Mouse (Mus musculus) heart, embryonic 14.5 days (tissue): ENCODE measurements around the gene Aldh3a2. TPM values are rescaled to one million over a fixed set of nuclear protein-coding genes. Genes with fewer than 3 reads are reported as not detected.
A peak's percentile ranks its signal among the peaks of the same experiment; 100 is the strongest.
"Not testable (repeated sequence)": the region's sequence is repeated elsewhere in the genome, so short reads cannot be mapped to it uniquely, and the experiment has no call there.

Source experiments
- ATAC-seq: fragments of 200-750 bp; cut with Nextera tagmentation; 2 replicates; pipeline ENCODE4 v1.8.0; 2017; ENCODE audit warnings: low read depth, moderate TSS enrichment; ENCODE audit not compliant: insufficient number of reproducible peaks, insufficient read depth, low FRiP score
- H3K27ac ChIP-seq, 2 experiments: fragments of 200-500 bp in 1 of 2; fragments of 300-500 bp in 1 of 2; sonication (generic) in 1 of 2; replicated peaks in 1 of 2; 2 replicates each; pipeline ENCODE4 v1.5.1; 2012 to 2014; ENCODE audit warnings: low read depth in 2 of 2, low read length in 2 of 2, control low read depth in 1 of 2, mild to moderate bottlenecking in 1 of 2, mixed read lengths in 1 of 2; ENCODE audit not compliant: control insufficient read depth in 1 of 2, insufficient read depth in 1 of 2
- H3K27me3 ChIP-seq: fragments of 300-500 bp; sonication (generic); 2 replicates; pipeline ENCODE4 v1.6.1; 2014; ENCODE audit warnings: mild to moderate bottlenecking, low read length, control low read depth; ENCODE audit not compliant: control insufficient read depth, insufficient read depth
- H3K36me3 ChIP-seq: fragments of 300-500 bp; sonication (generic); 2 replicates; pipeline ENCODE4 v1.6.1; 2014; ENCODE audit warnings: mild to moderate bottlenecking, control low read depth, low read length, mixed read lengths; ENCODE audit not compliant: control insufficient read depth, insufficient read depth
- H3K4me1 ChIP-seq, 2 experiments: fragments of 200-500 bp in 1 of 2; fragments of 300-500 bp in 1 of 2; sonication (generic) in 1 of 2; 2 replicates each; pipeline ENCODE4 v1.6.1; 2012 to 2014; ENCODE audit warnings: low read length in 2 of 2, control low read depth in 1 of 2, mixed read lengths in 1 of 2; ENCODE audit not compliant: control insufficient read depth in 2 of 2, insufficient read depth in 2 of 2
- H3K4me2 ChIP-seq: fragments of 300-500 bp; sonication (generic); 2 replicates; pipeline ENCODE4 v1.6.1; 2014; ENCODE audit warnings: mild to moderate bottlenecking, low read length
- H3K4me3 ChIP-seq, 2 experiments: fragments of 200-500 bp in 1 of 2; fragments of 300-500 bp in 1 of 2; sonication (generic) in 1 of 2; 2 replicates each; pipeline ENCODE4 v1.5.1; 2012 to 2014; ENCODE audit warnings: low read length in 2 of 2, mild to moderate bottlenecking in 2 of 2, control low read depth in 1 of 2, low read depth in 1 of 2, moderate library complexity in 1 of 2; ENCODE audit not compliant: control insufficient read depth in 1 of 2, insufficient read depth in 1 of 2
- H3K9ac ChIP-seq: fragments of 300-500 bp; sonication (generic); 2 replicates; pipeline ENCODE4 v1.6.1; 2014; ENCODE audit warnings: mild to moderate bottlenecking, low read length
- H3K9me3 ChIP-seq: fragments of 300-500 bp; sonication (generic); 2 replicates; pipeline ENCODE4 v1.6.1; 2016; ENCODE audit warnings: low read length, control low read depth; ENCODE audit not compliant: control insufficient read depth
- WGBS: fragments of 180-500 bp; shearing (Covaris S2); extraction: QIAGEN DNeasy Blood & Tissue Kit; methylation state at CpG from one replicate; pipeline ENCODE4 v1.1.7; 2014; 5-methylcytosine and 5-hydroxymethylcytosine counted together
- polyA plus RNA-seq: library from polyadenylated mRNA; unstranded; fragments of >200 nt; fragmentation: Nextera tagmentation; extraction: Ambion mirVana; gene quantifications from 2 replicates; pipeline ENCODE4 v1.2.1, GENCODE M21; 2014

Gene Aldh3a2
- 35.7 and 43.8 TPM in 2 replicates for polyA plus RNA-seq

DNA sequence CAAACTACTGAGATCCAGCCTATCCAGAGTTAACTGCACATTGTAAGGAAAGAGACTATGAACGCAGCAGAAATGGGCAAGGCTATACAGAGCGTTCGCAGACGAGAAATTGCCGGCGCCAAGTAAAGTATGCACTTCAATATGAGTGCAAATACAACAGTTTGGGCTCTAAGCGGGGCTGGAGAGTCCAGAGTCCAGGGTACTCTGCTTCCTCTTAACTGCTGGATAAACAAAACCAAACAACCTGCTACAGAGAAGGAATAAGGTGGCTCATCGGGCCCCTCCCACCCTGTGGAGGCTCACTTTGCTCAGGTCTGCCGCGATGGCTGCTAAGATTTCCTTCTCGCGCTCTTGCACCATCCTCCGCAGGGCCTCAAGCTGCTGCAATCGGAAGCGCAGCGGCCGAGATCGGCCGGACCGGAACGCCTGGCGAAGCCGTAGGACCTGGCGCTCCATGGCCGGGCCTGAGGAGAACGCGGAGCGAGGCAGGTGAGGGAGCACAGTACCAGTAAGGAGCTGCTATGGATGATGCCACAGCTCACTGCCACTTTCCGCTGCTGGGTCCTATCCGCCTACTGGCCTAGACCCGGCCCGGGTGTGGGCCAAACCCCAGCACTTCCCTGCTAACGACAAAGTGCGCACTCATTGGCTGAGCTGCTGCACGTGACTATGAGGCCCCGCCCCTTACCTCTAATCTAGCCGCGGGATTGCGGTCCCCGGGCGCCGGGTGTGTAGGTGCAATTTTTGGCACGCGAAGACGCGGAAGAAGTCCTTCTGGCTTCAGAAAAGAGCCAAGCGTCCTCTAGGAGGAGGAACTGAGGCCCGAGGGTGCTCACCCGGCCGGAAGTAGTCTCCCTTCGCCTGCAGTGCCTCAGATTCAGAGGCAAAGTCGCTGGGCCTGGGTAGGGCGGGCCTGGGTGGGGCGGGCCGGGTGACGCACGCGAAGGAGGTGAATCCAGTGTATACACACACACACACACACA is at the start of gene Aldh3a2:
Aldh3a2 (minus strand) TSS at position 914 of the 983 bp plus-strand sequence.
- whole genome bisulfite sequencing = 1% methylated on average over 58 of the region's 58 CpGs
- H3K9me3 ChIP-seq = no peaks in the 10 kb centered on the region
- no peaks in the 10 kb centered on the region for H3K27me3 ChIP-seq
- H3K4me1 ChIP-seq = 0 out of 4 replicates have a peak, but pooled peaks cover 0 to 9% of the 10 kb centered on the region in 2 experiments
- ATAC-seq = peak; percentile 99
- H3K9ac ChIP-seq = peak within 1 kb of the TSS; percentile 91
- peak within 1 kb of the TSS; percentile 68 for H3K4me2 ChIP-seq
- peak within 1 kb of the TSS; percentile 82 to 92 for H3K27ac ChIP-seq
- H3K36me3 ChIP-seq = peaks cover 33% of the 10 kb centered on the region
- H3K4me3 ChIP-seq = peak within 1 kb of the TSS; percentile 67 to 90

DNA sequence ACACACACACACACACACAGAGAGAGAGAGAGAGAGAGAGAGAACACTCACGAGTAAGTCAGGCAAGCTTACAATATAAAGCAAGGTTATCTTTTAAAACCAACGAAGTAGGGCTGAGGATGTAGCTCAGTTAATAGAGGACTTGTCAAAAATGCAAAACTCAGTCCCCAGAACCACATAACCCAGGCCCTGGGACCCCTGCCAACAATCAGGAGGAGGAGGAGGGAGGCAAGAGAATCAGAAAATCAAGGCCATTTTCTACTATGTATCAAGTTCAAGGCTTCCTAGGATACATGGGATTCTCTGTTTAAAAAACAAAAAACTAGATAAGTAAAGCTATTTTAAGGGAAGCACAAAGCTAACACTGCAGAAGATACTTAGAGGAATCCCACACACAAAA is 49.6 kb upstream of the Aldh3a2 start:
- 18% methylated on average over 2 of the region's 2 CpGs for WGBS
- no peak overlapping the region for H3K27ac ChIP-seq
- H3K4me1 ChIP-seq = peaks cover 23 to 34% of the 10 kb centered on the region in 2 experiments
- H3K4me2 ChIP-seq = no peak overlapping the region
- no peaks in the 10 kb centered on the region for H3K9me3 ChIP-seq
- no peak overlapping the region for H3K4me3 ChIP-seq
- no peak for ATAC-seq
- no peaks in the 10 kb centered on the region for H3K36me3 ChIP-seq
- H3K9ac ChIP-seq = no peak overlapping the region
- no peaks in the 10 kb centered on the region for H3K27me3 ChIP-seq

DNA sequence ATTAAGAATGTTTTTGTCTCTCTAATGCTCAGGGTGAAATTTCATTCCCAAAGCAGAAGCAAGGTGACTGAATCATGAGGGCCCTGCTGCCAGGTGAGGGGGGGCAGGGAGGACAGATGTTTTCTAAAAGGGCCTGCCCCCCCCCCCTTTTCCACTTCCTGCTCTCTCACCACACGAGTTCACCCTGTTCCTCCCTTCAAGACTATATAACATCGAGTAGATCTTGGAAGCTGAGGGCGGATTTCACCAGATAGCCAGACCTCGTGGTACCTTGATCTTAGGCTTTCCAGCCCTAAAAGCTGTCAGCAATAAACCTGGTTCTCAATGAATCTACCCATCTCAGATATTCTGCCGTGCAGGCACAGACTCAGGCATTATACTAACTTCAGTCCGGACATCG is 43.1 kb upstream of the Aldh3a2 start:
- no peak for ATAC-seq

DNA sequence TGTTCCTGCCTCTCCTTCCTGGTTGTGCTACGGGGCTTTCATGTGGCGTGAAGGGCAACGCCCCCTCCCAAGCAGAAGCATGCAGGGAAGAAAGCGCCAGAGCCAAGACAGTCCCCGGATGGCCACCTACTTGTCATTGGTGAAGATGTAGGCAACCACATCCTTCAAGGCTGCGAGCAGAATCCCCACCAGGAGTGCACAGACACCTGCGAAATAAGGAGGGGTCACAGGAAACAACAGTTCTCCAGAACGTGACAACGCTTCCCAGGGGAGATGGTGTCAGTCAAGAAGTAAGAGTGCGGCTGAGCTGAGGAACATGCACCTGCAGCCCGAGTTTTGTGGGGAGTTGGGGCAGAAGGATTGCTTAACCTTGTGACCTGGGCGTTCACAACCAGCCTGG is 42.6 kb upstream of the Aldh3a2 start:
- no peak for ATAC-seq
- Histone ChIP-seq H3K4me1 (peaks cover 7 to 9% of the 10 kb centered on the region in 2 experiments; a peak in 2 of 4 replicates), H3K27ac (no peak overlapping the region)

More for the DNA sequence above, 43.1 kb upstream of the Aldh3a2 start:
- Histone ChIP-seq H3K4me1 (peaks cover 7 to 9% of the 10 kb centered on the region in 2 experiments; a peak in 2 of 4 replicates), H3K27me3 (no peaks in the 10 kb centered on the region), H3K4me3 (no peak overlapping the region), H3K27ac (no peak overlapping the region), H3K9ac (no peak overlapping the region), H3K9me3 (peaks cover 5% of the 10 kb centered on the region; the same call in 1 of the 2 replicates), H3K36me3 (no peaks in the 10 kb centered on the region), H3K4me2 (no peak overlapping the region)
- WGBS = 70% methylated on average over 7 of the region's 7 CpGs

GRCm38 (mm10) chr11:61307795-61308194 is 40.5 kb upstream of the Aldh3a2 start:
- ATAC-seq = no peak
- Histone ChIP-seq H3K4me3 (no peak overlapping the region), H3K4me2 (peak overlapping the region; percentile 27; the same call in 1 of the 2 replicates), H3K27me3 (no peaks in the 10 kb centered on the region), H3K4me1 (peaks cover 0 to 2% of the 10 kb centered on the region in 2 experiments; a peak in 2 of 4 replicates), H3K9ac (no peak overlapping the region), H3K9me3 (peaks cover 6% of the 10 kb centered on the region; the same call in 1 of the 2 replicates), H3K36me3 (no peaks in the 10 kb centered on the region), H3K27ac (no peak overlapping the region)
- WGBS = 32% methylated on average over 7 of the region's 7 CpGs

More for the DNA sequence above, 42.6 kb upstream of the Aldh3a2 start:
- H3K4me3 ChIP-seq = no peak overlapping the region
- H3K9me3 ChIP-seq = peaks cover 6% of the 10 kb centered on the region; the same call in 1 of the 2 replicates
- H3K9ac ChIP-seq = no peak overlapping the region
- no peak overlapping the region for H3K4me2 ChIP-seq
- H3K27me3 ChIP-seq = no peaks in the 10 kb centered on the region
- H3K36me3 ChIP-seq = no peaks in the 10 kb centered on the region
- 68% methylated on average over 12 of the region's 12 CpGs for WGBS

DNA sequence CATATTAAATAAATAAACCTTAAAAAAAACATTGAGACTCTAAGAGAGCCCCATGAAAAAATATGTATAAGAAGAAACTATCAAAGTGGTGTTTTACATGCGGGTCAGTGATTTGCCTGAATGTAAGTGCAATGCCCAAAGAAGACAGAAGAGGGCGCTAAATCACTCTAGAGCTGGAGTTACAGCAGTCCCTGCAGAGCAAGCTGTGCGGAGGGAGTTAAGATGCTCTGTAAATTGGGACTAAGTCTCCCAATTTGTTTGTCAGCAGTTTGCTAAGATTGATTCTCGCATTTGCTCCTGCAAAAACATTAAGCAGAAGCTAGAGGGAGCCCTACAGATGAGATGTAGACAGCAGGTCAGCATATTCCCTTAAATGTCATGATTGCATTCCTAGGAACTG is 38.1 kb upstream of the Aldh3a2 start:
- Histone ChIP-seq H3K27ac (no peak overlapping the region), H3K36me3 (no peaks in the 10 kb centered on the region), H3K9ac (no peak overlapping the region), H3K4me3 (no peak overlapping the region), H3K9me3 (peaks cover 6% of the 10 kb centered on the region; the same call in 1 of the 2 replicates), H3K4me1 (peaks cover 8 to 9% of the 10 kb centered on the region in 2 experiments), H3K4me2 (no peak overlapping the region), H3K27me3 (no peaks in the 10 kb centered on the region)
- whole genome bisulfite sequencing = 73% methylated on average over 4 of the region's 4 CpGs
- ATAC-seq = no peak

GRCm38 (mm10) chr11:61304535-61304934 is 37.3 kb upstream of the Aldh3a2 start:
- not testable (repeated sequence) for ATAC-seq
- 92% methylated on average over 6 of the region's 10 CpGs for WGBS

More at GRCm38 (mm10) chr11:61304535-61304934, 37.3 kb upstream of the Aldh3a2 start:
- peaks cover 15% of the 10 kb centered on the region in 2 experiments for H3K4me1 ChIP-seq
- H3K36me3 ChIP-seq, H3K9ac ChIP-seq, H3K9me3 ChIP-seq, H3K27me3 ChIP-seq, H3K4me2 ChIP-seq, H3K4me3 ChIP-seq, H3K27ac ChIP-seq: not testable (repeated sequence)
